Mouse (Mus musculus) R1 (cell line): ENCODE results near the gene Safb.

Experiments used
- DNase-seq: peaks from one replicate; pipeline ENCODE4 v3.0.0-alpha.2; 2018; ENCODE audit warnings: low read depth, low spot score

Safb gene

DNA sequence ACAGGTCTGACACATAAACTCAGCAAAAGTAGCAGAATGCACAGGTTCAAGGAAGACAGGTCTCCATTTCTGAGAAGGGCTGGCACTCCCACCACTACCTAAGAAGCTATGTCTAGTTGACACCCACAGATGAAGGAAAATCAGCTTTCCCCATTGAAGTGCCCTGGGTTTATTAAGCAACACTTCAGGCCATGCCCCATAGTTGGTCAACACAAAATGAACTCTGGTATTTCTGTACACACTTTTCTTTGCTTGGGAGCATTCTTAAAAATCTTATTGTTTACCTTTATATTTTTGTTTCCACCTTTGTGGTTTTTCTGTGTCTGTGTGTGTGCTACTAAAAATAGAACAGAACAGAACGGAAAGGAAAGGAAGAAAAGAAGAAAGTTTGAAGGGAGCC, 24.5 kb upstream of the Safb start:
- no peak for DNase-seq

DNA sequence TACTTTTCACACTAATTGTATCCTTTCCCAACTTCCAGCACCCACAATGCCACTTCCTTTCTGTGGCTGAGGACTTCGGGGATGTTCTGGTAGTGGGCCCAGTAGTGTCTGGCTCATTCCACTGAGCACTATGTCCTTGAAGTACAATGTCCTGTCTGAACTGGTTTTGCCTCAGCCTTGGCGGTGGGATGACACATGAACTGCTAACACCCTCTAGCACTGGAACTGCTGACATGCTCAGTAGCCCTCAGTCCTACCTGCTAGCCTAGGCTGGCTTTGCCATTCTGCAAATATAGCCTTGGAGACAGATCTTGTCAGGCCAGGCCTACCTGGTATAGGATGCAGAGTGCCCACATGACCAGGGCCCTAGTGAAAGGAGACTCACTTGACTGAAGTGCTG, 22.8 kb upstream of the Safb start:
- no peak for DNase-seq

DNA sequence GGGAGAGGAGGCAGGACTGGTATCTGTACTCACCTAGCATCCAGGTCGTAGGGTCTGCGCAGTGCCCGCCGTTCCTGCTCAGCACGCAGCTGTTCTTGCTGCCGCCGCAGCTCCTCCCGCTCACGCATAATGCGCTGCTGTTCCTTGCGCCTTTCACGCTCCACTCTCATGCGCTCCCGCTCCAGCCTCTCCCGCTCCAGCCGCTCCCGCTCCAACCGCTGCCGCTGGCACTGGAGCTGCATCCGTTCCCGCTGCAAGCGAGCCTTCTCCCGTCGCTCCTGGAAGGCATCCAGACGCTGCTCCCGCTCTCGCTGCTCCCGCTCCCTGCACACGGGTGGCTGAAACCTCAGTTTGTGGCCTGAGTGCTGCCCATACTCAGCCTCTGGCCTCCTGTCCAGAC, 18.3 kb upstream of the Safb start:
- DNase-seq, result peak; percentile 27

DNA sequence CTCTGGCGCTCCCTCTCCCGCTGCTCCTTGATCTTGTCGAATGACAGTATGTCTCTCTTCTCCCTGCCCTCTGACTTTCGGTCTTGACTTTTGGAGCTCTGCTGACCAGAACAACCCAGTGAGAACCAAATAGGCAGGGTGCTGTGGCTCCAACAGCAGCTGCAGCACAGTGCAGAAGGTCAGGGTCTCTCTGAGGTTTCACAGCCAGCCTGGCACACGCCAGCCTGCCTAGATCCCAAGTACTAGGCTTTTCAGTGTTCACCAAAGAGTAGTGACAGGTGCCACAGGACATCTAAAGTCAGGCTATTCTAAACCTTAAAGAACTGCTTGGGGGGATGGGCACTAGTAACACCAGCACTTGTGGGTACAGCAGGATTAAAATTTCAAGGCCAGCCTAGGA, 17.7 kb upstream of the Safb start:
- no peak for DNase-seq

DNA sequence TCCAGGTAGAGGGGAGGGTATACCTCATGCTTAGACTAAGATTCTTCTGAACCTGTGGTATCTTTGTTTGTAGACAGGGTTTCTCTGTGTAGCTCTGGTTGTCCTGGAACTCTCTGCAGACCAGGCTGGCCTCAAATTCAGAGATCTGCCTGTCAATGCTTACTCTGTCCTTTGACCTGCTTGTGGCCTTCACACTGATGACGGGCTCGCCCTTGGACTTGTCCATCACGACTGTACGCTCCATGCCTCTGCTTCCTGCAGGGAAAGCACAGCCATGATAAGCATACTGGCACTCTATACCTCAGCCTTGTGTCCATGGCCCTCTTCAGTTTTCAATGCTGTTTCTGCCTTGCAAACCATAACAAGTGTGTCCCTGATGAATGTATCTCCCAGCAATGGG, 17.3 kb upstream of the Safb start:
- no peak for DNase-seq

DNA sequence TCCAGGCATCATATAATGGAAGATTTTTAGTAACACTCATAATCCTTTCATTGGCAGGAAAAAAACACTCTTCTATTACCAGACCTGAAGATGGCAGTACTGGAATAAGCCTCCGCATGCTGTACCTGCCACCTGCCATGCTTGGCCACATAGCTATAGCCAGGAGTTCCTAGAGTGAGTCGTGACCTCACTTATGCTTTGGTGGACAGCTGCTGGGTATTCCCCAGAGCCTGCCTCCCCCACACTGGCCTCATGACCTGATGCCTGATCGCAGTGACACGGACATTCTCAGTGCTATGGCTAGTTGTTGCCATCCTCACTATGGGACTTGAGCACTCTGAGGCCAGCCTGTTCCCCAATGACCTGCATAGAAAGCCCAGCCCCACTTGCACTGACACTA, 14.3 kb upstream of the Safb start:
- DNase-seq, result no peak

DNA sequence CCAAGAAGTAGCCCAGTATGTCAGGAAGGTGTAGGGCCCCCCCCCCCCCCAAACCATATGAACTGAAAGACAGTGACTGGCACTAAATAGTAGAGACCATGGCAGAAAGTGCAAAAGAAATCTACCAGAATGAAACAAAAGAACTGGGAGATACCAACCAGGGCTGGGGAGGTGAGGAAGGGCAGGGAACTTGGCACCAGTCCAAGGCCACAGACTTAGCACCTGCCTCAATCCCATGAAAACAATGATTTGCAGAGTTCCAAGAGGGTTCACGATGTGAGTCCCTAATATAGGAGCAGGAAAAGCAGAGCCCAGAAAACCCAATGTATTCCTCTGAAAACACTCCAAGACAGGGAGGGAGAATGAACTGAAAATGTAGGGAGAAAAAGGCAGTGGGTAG, 12.5 kb upstream of the Safb start:
- DNase-seq, result no peak

DNA sequence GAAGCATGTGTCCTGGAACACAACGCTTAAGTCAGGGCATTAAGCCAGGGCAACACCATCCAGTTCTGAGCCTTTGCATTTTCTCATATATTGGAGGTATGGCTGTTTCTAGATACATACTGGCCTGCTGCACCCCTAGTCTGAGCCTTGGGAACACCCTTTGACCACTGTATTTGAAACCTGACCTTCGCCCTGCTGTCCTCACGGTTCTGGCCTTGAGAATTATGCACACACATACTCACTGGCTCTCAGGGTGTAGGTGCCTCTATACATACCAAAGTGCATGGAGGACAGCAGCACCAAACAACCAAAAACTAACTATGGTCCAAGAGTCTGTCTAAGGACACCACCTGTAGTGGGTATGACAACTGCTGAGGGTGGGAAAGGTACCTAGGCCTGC, 11.7 kb upstream of the Safb start:
- DNase-seq, result no peak

DNA sequence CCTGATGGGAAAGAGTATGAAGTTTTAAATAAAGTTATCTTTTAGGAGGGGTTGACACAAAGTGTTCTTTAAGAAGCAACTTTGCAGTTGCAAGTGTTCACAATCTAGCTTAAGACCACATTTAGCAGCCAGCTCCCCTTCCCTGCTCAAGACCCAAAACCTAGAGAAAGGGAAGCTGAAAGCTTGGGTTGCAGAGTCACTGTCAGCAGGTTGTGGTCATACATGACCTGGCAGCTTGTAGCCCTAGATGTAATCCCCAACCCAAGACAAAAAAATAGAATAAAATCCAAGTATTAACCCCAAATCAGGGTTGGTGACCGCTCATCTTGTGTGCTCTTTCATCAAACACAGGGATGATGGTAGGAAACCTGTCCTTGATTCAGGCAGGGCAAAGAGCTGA, 1.6 kb upstream of the Safb start:
- DNase-seq, result no peak

DNA sequence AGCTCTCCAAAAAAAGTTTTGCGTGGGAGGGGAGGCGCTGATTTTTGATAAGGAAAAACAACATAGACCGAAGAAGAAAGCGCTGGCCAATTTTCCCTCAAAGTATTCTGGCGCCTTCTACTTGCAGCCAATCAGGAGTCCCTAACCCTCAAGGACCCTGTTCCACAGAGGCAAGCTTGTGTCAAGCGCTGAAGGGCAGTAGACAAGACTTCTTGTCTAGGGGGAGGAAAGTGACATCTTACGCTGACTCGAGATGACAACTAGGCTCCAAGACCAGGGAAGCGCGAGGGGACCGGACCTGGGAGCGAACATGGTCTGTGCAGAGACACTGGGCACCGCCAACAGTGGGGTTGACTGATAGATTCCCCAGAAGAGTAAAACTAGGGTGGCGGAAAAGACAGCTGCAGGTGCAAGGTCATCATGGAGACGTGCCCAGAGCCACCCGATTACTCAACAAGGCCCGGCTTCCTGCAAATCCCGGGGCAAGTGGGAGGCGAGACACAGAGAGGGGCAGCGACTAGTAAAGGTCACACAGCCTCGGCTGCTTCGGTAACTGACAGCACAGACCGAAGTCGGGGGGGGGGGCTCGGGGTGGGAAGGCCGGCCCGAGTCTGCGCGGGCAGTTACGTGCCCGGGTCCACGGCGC, 891 bp upstream of the Safb start:
- DNase-seq, result no peak

DNA sequence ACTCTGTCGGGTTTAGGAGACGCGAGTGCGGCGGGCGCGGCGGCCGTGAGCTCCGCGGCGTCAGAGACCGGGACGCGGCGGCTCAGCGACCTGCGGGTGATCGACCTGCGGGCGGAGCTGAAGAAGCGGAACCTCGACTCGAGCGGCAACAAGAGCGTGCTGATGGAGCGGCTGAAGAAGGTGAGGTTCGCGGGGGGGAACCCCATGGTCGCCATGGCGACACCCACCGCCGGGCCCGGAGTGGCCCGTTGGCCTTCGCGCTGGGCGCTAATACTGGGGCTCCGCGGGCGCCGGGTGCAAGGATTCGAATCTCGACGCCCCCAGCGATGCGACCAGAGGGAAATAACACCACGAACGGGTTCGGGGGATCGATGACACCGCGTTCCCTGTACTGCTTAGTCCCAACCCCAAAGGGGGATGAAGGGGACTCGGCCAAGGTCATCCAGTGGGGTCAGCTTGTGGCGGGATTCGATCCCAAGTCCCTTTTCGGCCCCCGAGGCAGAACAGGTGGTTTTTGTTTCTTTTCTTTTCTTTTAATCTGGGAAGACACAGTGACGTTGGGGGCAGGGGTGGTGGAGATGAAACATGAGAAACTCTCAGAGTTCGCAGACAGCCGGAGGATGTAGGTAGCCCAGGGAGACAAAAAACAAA, 671 bp downstream of the Safb start:
- DNase-seq, result peak; percentile 32

DNA sequence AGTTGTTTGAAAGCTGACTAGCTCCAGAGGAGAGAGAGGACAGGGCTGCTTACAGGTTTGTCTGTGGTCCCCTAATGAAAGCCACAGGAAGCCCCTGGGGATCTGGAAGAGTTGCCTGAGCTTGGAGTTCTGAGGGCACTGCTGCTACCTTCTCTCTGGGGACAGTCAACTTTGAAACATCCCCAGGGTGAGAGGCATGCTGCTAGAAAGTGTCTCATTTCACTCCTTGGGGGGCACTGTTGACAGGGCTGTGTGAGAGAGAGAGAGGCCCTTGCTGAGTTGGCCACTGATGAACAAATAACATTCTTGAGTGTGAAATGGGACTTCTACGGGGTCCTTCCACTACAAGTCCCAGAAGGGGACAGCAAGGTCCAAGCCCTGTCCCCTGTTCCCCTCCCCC, 3.1 kb downstream of the Safb start:
- no peak for DNase-seq

DNA sequence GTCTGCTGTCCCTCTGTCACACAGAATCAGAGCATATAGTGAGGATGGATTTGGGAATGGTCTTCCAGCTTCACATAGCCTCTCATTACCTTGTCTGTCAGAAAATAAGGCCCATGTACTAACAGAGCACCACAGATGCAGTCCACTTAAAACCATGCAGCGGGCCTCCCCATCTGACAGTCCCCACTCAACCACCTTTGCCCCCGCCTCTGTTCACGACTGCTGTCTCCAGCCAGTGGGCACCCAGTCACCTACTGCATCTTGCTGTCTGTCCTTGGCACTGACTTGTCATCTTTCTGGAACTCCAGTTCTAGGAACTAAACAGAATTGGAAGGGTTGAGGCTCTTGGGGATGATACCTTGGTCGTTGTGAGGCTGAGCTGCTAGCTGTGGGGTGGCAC, 4.3 kb downstream of the Safb start:
- DNase-seq, result no peak

DNA sequence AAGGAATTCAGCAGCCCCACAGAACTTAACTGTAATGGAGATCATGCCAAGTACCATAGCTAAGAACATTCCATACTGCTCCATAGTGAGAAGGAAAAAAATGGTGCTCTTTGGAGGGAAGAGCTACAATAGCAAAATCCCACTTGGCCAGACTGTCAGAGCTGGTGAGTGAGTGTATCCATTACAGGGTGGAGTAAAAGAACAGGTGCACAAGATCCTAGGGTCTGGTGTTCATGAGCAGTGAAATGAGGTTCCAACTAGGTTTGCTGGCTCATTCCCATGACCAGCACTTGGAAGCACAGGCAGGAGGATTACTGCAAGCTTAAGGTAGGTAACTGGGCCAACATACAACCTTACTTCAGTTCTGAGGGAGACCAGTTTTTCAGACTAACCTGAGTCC, 7.9 kb downstream of the Safb start:
- no peak for DNase-seq

DNA sequence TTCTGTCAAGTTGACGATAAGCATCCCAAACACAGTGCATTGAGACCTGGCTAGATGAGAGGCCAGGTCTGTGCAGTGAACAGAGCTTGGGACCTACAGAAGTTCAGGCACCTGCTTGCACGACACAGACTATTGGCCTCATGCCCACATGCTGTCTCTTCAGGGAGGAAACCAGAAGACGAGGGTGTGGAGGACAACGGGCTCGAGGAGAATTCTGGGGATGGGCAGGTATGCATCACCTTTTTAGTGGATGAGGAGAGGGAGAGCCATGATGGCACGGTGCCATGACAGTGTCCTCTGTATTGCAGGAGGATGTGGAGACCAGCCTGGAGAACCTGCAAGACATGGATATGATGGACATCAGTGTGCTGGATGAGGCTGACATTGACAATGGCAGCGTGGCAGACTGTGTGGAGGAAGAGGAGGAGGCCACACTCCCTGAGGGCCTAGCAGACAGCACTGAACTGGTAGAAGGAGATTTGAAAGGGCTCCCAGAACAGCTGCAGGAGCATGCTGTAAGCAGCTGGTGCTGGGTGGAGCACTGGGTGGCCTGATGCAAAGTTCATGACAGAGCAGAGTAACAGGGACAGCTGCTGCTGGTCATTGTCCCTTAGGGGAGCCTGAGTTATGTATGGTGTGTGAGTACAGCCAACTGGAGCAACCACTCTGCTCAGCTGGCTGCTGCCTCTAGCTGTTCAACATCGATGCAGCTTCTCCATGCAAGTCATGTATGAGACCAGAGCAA, 9.1 kb downstream of the Safb start:
- DNase-seq, result no peak

DNA sequence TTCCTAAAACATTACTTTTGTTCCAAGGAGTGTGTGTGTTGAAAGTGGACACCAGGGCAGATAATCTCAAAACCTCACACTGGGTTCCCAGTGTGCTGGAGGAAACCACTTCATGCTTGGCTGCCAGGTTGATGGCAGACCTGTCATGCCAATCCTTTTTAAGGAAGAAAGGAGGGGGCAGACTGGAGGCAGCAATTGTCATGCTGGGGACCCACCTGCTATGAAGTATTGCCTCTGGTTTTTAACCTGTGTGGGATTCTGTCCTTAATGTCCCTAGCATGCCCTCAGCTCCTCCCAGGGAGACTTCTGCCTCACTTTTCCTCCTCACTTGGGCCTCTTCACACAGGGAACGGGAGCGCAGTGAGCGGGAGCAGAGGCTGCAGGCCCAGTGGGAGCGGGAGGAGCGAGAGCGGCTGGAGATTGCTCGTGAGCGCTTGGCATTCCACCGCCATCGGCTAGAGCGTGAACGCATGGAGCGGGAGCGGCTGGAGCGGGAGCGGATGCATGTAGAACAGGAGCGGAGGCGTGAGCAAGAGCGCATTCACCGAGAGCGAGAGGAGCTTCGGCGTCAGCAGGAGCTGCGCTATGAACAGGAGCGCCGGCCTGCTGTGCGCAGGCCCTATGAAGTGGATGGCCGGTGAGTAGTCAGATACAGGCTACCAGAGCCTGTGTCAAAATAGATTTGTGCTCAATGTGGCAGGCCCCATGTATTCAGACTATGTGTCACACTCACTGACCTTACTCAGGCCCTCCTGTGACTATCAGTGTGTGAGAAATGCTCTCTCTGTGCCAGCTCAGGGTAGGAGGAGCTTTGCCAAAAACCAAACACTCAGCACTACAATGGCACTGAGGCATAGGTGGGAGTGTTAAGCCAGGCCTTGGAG, 18.8 kb downstream of the Safb start:
- DNase-seq, result peak; percentile 42

DNA sequence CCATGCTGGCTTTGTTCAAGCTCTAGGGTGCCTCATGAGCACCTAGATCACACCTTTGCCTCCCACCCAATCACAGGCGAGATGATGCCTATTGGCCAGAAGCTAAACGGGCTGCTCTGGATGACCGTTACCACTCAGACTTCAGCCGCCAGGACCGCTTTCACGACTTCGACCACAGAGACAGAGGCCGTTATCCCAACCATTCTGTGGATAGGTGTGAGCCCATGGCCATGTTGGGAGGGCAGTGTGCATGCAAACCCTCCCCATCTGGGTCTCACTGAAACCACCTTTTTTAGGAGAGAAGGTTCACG, 19.4 kb downstream of the Safb start:
- peak; percentile 19 for DNase-seq

DNA sequence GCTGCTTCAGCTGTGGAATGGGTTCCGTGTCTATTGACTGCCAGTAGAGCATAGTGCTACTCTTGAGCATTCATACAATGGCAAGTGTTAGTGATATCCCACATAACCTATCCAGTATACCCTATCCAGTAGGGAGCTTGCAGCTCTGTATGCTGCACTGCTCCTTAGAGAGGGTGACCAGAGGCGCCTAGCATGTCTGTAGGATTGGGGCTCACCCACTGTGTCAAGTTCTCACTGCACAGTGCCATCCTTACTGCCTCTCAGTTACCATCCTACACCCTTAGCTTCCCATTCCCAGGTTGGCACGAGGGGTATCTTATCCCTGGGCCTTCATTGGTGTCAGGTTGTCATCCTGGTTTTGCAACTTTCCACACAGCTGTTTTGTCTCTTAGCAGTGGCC, 19.8 kb downstream of the Safb start:
- no peak for DNase-seq

DNA sequence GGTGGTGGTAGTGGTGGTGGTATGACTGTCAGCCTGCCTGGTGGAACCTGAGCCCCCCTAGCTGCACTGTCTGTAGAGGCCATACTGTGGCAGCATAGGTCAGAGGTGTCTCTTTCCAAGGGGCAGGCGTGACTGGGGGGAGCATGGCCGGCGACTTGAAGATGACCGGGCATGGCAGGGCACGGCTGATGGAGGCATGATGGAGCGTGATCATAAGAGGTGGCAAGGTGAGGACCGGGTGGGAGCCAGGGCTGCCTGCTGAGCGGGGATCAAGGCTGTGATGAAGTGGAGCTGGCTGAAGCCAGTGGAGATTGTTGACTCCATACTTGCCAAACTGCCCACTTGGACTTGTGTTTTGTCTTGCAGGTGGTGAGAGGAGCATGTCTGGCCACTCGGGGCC, 20.8 kb downstream of the Safb start:
- DNase-seq, result no peak

DNA sequence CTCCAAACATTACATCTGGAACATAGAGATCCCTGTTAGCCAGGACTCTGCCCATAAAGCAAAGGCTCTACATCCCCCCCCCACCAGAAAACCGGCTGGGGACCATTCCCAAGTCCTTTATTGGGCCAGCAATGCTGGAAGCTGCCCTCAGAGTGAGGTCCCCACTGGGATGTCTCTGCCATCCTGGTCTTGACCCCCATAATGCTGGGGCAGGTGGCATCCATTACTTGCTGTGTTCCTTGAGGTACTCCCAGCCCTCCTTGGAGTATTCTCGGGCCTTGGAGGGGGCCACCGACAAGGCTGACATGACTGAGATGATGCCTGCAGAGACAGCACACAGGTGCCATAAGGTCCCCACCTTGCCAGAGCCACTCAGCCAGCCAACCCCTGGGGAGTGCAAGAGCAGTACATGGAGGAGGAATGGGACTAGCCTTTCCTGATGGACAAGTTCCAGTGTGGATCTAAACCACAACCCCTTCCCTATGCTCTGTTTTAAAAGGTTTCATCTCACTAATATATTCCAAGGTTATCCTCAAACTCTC, 23.0 kb downstream of the Safb start:
- no peak for DNase-seq

DNA sequence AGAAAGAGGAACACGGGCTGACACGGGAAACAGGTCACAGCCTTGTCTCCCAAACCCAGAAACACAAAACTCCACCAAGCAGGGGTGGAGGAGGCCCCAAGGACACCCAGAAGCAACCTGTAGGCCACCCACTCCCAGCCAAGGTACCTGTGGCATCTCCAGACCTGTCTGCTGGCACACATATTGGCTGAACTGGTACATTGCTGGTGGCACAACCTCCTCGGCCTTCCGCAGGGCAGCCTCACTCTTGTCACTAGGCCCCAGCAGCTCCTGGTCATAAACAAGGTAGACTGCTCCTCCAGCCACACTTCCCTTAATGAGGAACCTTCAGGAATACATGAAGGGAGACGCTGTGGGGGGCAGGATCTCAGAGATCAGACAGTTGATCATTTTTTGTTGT, 24.1 kb downstream of the Safb start:
- DNase-seq, result no peak
